ENCODE assay signal across 26 mouse cellular contexts in genomic region chr4:117438919-117439318, GRCm38 (mm10). TPM values are rescaled to one million over a fixed set of nuclear protein-coding genes. Genes with fewer than 3 reads are reported as not detected.
DNase-seq lines count a peak whose midpoint lies in the region; ATAC-seq and TF ChIP-seq lines count a peak whose summit lies in the region.
"Had no signal": no experiment of that assay in that cellular context is flagged by ENCODE, and none has a peak within 500 bp of the region (broad histone marks: within the 10 kb centered on the region; RNA-seq: fewer than 3 reads in every experiment).

No protein-coding gene starts in this region.

- H3K9me3 ChIP-seq in liver, embryonic 12.5 days (replicated peaks), result no peaks in the 10 kb centered on the region
- H3K9me3 ChIP-seq: embryonic facial prominence, embryonic 10.5 days; embryonic facial prominence, embryonic 12.5 days; forebrain, embryonic 13.5 days; forebrain, embryonic 15.5 days; G1E had no signal

- no peaks in the 10 kb centered on the region for H3K36me3 ChIP-seq in liver, adult 2 months (ENCODE audit: control insufficient read depth, insufficient read depth, low read length)
- no peaks in the 10 kb centered on the region for H3K36me3 ChIP-seq in liver, embryonic 12.5 days
- H3K36me3 ChIP-seq: embryonic facial prominence, embryonic 10.5 days; embryonic facial prominence, embryonic 12.5 days; forebrain, embryonic 15.5 days; G1E had no signal

- 36% methylated on average over 3 of the region's 3 CpGs for WGBS in liver, adult 2 months
- WGBS in liver, embryonic 12.5 days (ENCODE audit: insufficient replicate concordance), result 55% methylated on average over 3 of the region's 3 CpGs

- TF ChIP-seq CTCF in liver, adult 2 months (IDR thresholded peaks at IDR 0.05; ENCODE audit: low read depth, low read length), result no peak

- H3K4me3 ChIP-seq in liver, adult 2 months (ENCODE audit: insufficient read depth, low read depth, low read length), result no peak overlapping the region
- H3K4me3 ChIP-seq in liver, embryonic 12.5 days, result no peak overlapping the region
- H3K4me3 ChIP-seq: embryonic facial prominence, embryonic 10.5 days; embryonic facial prominence, embryonic 12.5 days; forebrain, embryonic 13.5 days; forebrain, embryonic 15.5 days had no signal

- no peak overlapping the region for H3K4me2 ChIP-seq in liver, embryonic 12.5 days
- H3K4me2 ChIP-seq: embryonic facial prominence, embryonic 12.5 days; forebrain, embryonic 13.5 days; forebrain, embryonic 15.5 days had no signal

- DNase-seq in heart, adult 11 months, result peak; percentile 44
- DNase-seq in heart, postnatal 36 days, result no peak
- peak; percentile 43 for DNase-seq in liver, adult 2 months (ENCODE audit: extremely low read depth, low read depth, low spot score)
- DNase-seq in layer of hippocampus, adult 9-10 months (ENCODE audit: low spot score), result no peak
- no peak for DNase-seq in layer of hippocampus, postnatal 25 days (ENCODE audit: extremely low spot score in 1 of 2, low spot score in 1 of 2)
- DNase-seq: adrenal gland, postnatal 10 days; adrenal gland, postnatal 36 days; B cell, adult 2 months; cerebellum, adult 11-12 months; cerebellum, adult 2 months; cerebellum, adult 9-10 months; cerebellum, postnatal 10 days; cerebellum, postnatal 25 days; forebrain, postnatal 0 days had no signal

- H3K27ac ChIP-seq in liver, adult 2 months (replicated peaks; ENCODE audit: insufficient read depth, low read depth, low read length), result no peak overlapping the region
- H3K27ac ChIP-seq in liver, embryonic 12.5 days, result no peak overlapping the region
- H3K27ac ChIP-seq: embryonic facial prominence, embryonic 10.5 days; embryonic facial prominence, embryonic 12.5 days; forebrain, embryonic 13.5 days; forebrain, embryonic 15.5 days had no signal

- H3K79me2 ChIP-seq in liver, adult 2 months (ENCODE audit: control insufficient read depth, insufficient read depth, low read length), result no peaks in the 10 kb centered on the region

- ATAC-seq in liver, embryonic 12.5 days, result no peak
- peak; percentile 45 for ATAC-seq in granulocyte monocyte progenitor cell, adult 5-6 weeks (replicated peaks; ENCODE audit: poor library complexity, severe bottlenecking)
- peak; percentile 38 for ATAC-seq in megakaryocyte progenitor cell, adult 5-6 weeks (replicated peaks; ENCODE audit: poor library complexity)
- ATAC-seq: activated CD4-positive, CD25-positive, alpha-beta regulatory T cell, adult 4 months; CD4-positive, CD25-positive, alpha-beta regulatory T cell, adult 4 months; forebrain, embryonic 13.5 days; forebrain, embryonic 15.5 days; forebrain, postnatal 0 days; Patski had no signal

- no peak for TF ChIP-seq POLR2A in liver, adult 2 months (IDR thresholded peaks at IDR 0.05; ENCODE audit: extremely low read depth, insufficient read depth, low read length)

- H3K4me1 ChIP-seq in liver, adult 2 months (ENCODE audit: control insufficient read depth, insufficient read depth, low read length), result no peaks in the 10 kb centered on the region
- H3K4me1 ChIP-seq in liver, embryonic 12.5 days, result peaks cover 12% of the 10 kb centered on the region; the same call in 1 of the 2 replicates
- H3K4me1 ChIP-seq: forebrain, embryonic 15.5 days had no signal

- H3K9ac ChIP-seq in liver, adult 2 months (ENCODE audit: low read depth, low read length), result no peak overlapping the region
- H3K9ac ChIP-seq in liver, embryonic 12.5 days, result no peak overlapping the region
- H3K9ac ChIP-seq: embryonic facial prominence, embryonic 12.5 days; forebrain, embryonic 13.5 days; forebrain, embryonic 15.5 days; forebrain, postnatal 0 days had no signal

- no peaks in the 10 kb centered on the region; the same call in 1 of the 2 replicates for H3K27me3 ChIP-seq in liver, adult 2 months (ENCODE audit: control insufficient read depth, insufficient read depth, low read length)
- H3K27me3 ChIP-seq in liver, embryonic 12.5 days (replicated peaks), result peaks cover 13% of the 10 kb centered on the region
- H3K27me3 ChIP-seq: CH12.LX; embryonic facial prominence, embryonic 12.5 days; forebrain, embryonic 15.5 days had no signal

- intact Hi-C loops in heart, postnatal 36 days (cut with DNase I), result no loop called here

RNA-seq across cellular contexts. Expression of gene Rnf220, which starts 57.9 kb away (rescaled TPM):
- 10 to 100 TPM; 33.7 to 36.0 TPM for total RNA-seq in heart, postnatal 36 days (2021)
- 13.3 and 13.4 TPM in 2 replicates for total RNA-seq in liver, adult 2 months (2014; rRNA removed)
- 26.1 and 31.0 TPM in 2 replicates for polyA plus RNA-seq in liver, adult 2 months (2012; rRNA removed)
- 55.5 and 55.9 TPM in 2 replicates for polyA plus RNA-seq in liver, embryonic 12.5 days (2016; fragmentation: Nextera tagmentation; extraction: Ambion mirVana)
- 90.2 and 113 TPM in 2 replicates for total RNA-seq in granulocyte monocyte progenitor cell, adult 5-6 weeks (2014; fragmentation: Nextera tagmentation)
- 68.2 and 68.3 TPM in 2 replicates for total RNA-seq in granulocyte monocyte progenitor cell, adult 5-6 weeks (2017)
- 52.9 and 63.3 TPM in 2 replicates for total RNA-seq in megakaryocyte progenitor cell, adult 5-6 weeks (2015)
- 83.9 and 96.5 TPM in 2 replicates for total RNA-seq in megakaryocyte progenitor cell, adult 5-6 weeks (2017)
- 100 to 1,000 TPM; 169 to 188 TPM for total RNA-seq in layer of hippocampus, postnatal 25 days (2021)

Comparison
In these comparisons a context has a peak if more than half of its experiments do, and no peak if none do; other contexts are left out.
1. DNase-seq: peak in heart, adult 11 months (single experiment) and liver, adult 2 months (single experiment); none in heart, postnatal 36 days (0 of 2), layer of hippocampus, adult 9-10 months (single experiment) and layer of hippocampus, postnatal 25 days (0 of 2).